Mouse (Mus musculus) right cerebral cortex, adult 18-20 months (tissue): ENCODE results near the gene Scgb1b12.
"Not testable (repeated sequence)": the region's sequence is repeated elsewhere in the genome, so short reads cannot be mapped to it uniquely, and the experiment has no call there.

ENCODE experiments used
- DNase-seq: peaks from one replicate; pipeline ENCODE4 v3.0.0; 2022; ENCODE audit warnings: mixed read lengths

Scgb1b12 gene

GRCm38 (mm10) chr7:32333882-32334281, at the start of gene Scgb1b12:
TSS of gene Scgb1b12 (plus strand) at chr7:32334182.
- not testable (repeated sequence) for DNase-seq

GRCm38 (mm10) chr7:32327145-32327544, 6.8 kb upstream of the Scgb1b12 start, which contains the start of gene Scgb2b12:
TSS of gene Scgb2b12 (minus strand) at chr7:32327245.
- DNase-seq = not testable (repeated sequence)
